Mouse (Mus musculus) heart, postnatal 0 days (tissue): ENCODE results near the gene Ghrl.

ENCODE experiments used
- CTCF ChIP-seq: IDR thresholded peaks from 2 replicates; pipeline ENCODE4 v1.5.1; 2016; ENCODE audit warnings: antibody characterized with exemption, control low read depth, low read depth
- EP300 ChIP-seq: IDR thresholded peaks from 2 replicates; pipeline ENCODE4 v1.6.1; 2016; ENCODE audit warnings: antibody characterized with exemption, low read depth

DNA sequence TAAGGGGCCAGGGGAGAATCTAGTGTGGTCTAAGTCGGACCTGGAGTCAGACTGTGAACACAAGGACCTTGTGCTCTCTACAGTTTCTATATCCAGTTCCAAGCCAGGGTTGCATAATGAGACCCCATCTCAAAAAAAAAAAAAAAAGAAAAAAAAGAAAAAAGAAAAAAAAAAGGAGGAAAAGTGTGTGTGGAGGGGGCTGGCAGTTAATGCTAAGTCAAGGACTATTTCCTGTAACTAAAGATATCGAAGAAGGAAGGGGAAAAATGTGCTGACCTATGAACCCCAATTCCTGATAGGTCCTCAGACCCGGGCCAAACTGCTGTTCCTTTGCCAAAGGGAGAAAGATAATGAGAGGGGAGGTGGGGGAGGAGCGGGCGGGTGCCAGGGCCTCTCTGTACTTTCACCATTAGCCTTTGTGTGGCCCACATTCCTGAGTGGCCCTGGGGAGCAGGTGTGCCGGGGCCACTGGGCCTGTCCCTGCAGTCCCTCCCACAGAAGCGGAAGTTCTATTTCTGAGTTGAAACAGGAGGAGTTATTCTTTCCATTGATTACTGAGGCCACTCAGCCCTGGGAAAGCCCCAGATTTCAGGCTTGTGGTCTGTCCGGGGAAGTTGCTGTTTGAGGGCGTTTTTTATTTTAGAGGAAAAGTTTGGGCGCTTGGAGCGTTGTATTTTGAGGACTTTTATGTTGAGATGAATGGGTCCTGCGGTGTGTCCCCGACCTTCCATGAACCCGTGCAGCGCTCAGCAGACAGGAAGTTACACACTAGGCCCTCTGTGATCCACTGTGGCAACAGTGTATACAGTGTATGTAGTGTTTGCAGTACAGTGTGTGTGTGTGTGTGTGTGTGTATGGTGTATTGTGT is 51.2 kb downstream of the Ghrl start:
- TF ChIP-seq EP300 (no peak), CTCF (no peak)
